Mouse (Mus musculus) ES-E14 (cell line): ENCODE results near the gene Gal3st1.

Experiments used
- CHD2 ChIP-seq: IDR thresholded peaks from 2 replicates; pipeline ENCODE4 v1.6.1; 2014; ENCODE audit warnings: mild to moderate bottlenecking, low read depth, low read length, inconsistent platforms
- HCFC1 ChIP-seq: IDR thresholded peaks from 2 replicates; pipeline ENCODE4 v1.6.1; 2012; ENCODE audit warnings: low read length, inconsistent platforms, borderline replicate concordance; ENCODE audit not compliant: insufficient read depth
- MAFK ChIP-seq: IDR thresholded peaks from 2 replicates; pipeline ENCODE4 v1.6.1; 2014; ENCODE audit warnings: mild to moderate bottlenecking, low read depth, low read length, inconsistent platforms; ENCODE audit not compliant: insufficient read depth
- ZC3H11A ChIP-seq: IDR thresholded peaks from 2 replicates; pipeline ENCODE4 v1.6.1; 2012; ENCODE audit warnings: low read depth, mild to moderate bottlenecking, inconsistent platforms, low read length, borderline replicate concordance
- ZNF384 ChIP-seq: IDR thresholded peaks from 2 replicates; pipeline ENCODE4 v1.6.1; 2012; ENCODE audit warnings: low read depth, low read length, inconsistent platforms

DNA sequence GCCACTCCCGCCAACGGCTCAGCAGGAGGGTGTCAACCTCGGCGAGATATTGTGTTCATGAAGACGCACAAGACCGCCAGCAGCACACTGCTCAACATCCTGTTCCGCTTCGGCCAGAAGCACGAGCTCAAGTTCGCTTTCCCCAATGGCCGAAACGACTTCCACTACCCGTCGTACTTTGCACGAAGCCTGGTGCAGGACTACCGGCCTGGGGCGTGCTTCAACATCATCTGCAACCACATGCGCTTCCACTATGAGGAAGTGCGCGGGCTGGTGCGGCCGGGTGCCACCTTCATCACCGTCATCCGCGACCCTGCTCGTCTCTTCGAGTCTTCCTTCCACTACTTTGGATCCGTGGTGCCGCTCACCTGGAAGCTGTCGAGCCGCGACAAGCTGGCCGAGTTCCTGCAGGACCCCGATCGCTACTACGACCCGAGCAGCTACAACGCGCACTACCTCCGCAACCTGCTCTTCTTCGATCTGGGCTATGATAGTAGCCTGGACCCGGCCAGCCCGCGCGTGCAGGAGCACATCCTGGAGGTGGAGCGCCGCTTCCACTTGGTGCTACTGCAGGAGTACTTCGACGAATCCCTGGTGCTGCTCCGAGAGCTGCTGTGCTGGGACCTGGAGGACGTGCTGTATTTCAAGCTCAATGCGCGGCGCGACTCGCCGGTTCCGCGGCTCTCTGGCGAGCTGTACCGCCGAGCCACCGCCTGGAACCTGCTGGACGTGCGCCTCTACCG, 14.7 kb downstream of the Gal3st1 start:
- TF ChIP-seq CHD2 (no peak), ZNF384 (no peak), ZC3H11A (no peak), HCFC1 (no peak), MAFK (no peak)
